Mouse (Mus musculus) forebrain, postnatal 0 days (tissue): ENCODE results near the gene Slx4ip. TPM values are rescaled to one million over a fixed set of nuclear protein-coding genes. Genes with fewer than 3 reads are reported as not detected.

Source experiments
- ATAC-seq: fragments of 200-750 bp; cut with Nextera tagmentation; 2 replicates; pipeline ENCODE4 v1.8.0; 2017; ENCODE audit warnings: mild to moderate bottlenecking, moderate library complexity
- DNase-seq: peaks from one replicate; pipeline ENCODE4 v3.0.0-alpha.2; 2015
- H3K27ac ChIP-seq: fragments of 300-500 bp; sonication (generic); 2 replicates; pipeline ENCODE4 v1.5.1; 2014; ENCODE audit warnings: low read depth, mild to moderate bottlenecking, antibody characterized with exemption, low read length, moderate library complexity, mixed read lengths
- H3K27me3 ChIP-seq: fragments of 300-500 bp; sonication (generic); 2 replicates; pipeline ENCODE4 v1.6.1; 2014; ENCODE audit warnings: mild to moderate bottlenecking, low read length, mixed read lengths; ENCODE audit not compliant: insufficient read depth
- H3K36me3 ChIP-seq: fragments of 300-500 bp; sonication (generic); 2 replicates; pipeline ENCODE4 v1.6.1; 2014; ENCODE audit warnings: mild to moderate bottlenecking, moderate library complexity; ENCODE audit not compliant: insufficient read depth
- H3K4me1 ChIP-seq: fragments of 300-500 bp; sonication (generic); 2 replicates; pipeline ENCODE4 v1.6.1; 2014; ENCODE audit warnings: antibody characterized with exemption; ENCODE audit not compliant: insufficient read depth
- H3K4me2 ChIP-seq: fragments of 300-500 bp; sonication (generic); 2 replicates; pipeline ENCODE4 v1.6.1; 2014; ENCODE audit warnings: low read depth, mild to moderate bottlenecking, moderate library complexity
- H3K4me3 ChIP-seq: fragments of 300-500 bp; sonication (generic); 2 replicates; pipeline ENCODE4 v1.5.1; 2014; ENCODE audit warnings: low read depth, low read length, mixed read lengths
- H3K9ac ChIP-seq: fragments of 300-500 bp; sonication (generic); 2 replicates; pipeline ENCODE4 v1.6.1; 2014; ENCODE audit warnings: mild to moderate bottlenecking
- H3K9me3 ChIP-seq: fragments of 300-500 bp; sonication (generic); 2 replicates; pipeline ENCODE4 v1.6.1; 2016; ENCODE audit warnings: low read length
- CTCF ChIP-seq: sonication (generic); IDR thresholded peaks from 2 replicates; pipeline ENCODE4 v1.5.1; 2016; ENCODE audit warnings: antibody characterized with exemption, control low read depth, low read depth
- WGBS: fragments of 180-500 bp; shearing (Covaris S2); extraction: QIAGEN DNeasy Blood & Tissue Kit; methylation state at CpG from one replicate; pipeline ENCODE4 v1.1.7; 2014; 5-methylcytosine and 5-hydroxymethylcytosine counted together
- polyA plus RNA-seq: library from polyadenylated mRNA; unstranded; fragments of >200 nt; fragmentation: Nextera tagmentation; extraction: Ambion mirVana; gene quantifications from 2 replicates; pipeline ENCODE4 v1.2.1, GENCODE M21; 2015
- total RNA-seq: library from RNA; depleted of rRNA; stranded (reverse); fragments of >200 nt; gene quantifications from 2 replicates; pipeline ENCODE4 v1.2.3, GENCODE M21; 2014

Slx4ip gene
- total and polyA plus RNA-seq, 2 experiments from 2014 or later, result 8.1 to 13.6 TPM

DNA sequence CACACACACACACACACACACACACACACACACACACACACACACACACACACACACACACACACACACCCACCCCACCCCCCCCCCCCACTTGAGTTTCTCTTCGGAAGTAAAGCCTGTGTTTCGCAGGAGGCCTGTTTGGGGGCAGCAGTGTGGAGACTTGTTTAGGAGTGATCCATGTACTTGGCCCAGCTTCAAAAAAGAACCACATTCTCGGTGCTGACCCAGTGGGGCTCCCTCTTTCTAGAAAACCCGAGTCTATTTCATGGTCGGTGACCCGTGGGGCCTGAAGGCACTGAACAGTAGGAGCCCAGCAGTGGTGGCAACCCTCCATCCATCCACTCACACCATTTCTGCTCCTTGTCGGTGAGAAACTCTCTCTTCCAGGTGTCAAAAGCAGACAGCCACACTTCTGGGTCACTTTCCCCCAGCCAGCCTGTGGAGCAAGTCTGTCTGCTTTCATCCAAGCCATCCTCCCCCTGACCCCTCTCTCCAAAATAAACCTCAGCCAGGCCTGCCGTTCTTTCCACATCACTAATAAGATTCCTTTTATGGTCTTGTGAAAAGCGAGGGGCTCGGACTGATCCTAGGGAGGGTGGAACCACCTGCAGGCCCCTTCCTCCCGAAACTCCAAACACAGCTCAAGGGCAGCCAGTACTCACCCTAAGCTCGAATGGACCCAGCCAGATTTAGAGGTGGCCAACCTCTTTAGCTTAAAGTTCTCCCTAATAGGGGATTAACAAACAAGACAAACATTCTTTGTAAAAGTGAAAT, 222.5 kb downstream of the Slx4ip start:
- no peak overlapping the region for H3K27ac ChIP-seq
- peaks cover 16% of the 10 kb centered on the region for H3K4me1 ChIP-seq
- peak overlapping the region; percentile 78 for H3K4me2 ChIP-seq
- H3K4me3 ChIP-seq, result peak overlapping the region; percentile 64
- 7% methylated on average over 12 of the region's 12 CpGs for WGBS
- H3K9ac ChIP-seq, result peak overlapping the region; percentile 42; the same call in 1 of the 2 replicates
- peaks cover 4% of the 10 kb centered on the region; the same call in 1 of the 2 replicates for H3K27me3 ChIP-seq
- TF ChIP-seq CTCF, result no peak
- no peaks in the 10 kb centered on the region for H3K36me3 ChIP-seq
- ATAC-seq (no peak), DNase-seq (no peak)
- H3K9me3 ChIP-seq, result no peaks in the 10 kb centered on the region

DNA sequence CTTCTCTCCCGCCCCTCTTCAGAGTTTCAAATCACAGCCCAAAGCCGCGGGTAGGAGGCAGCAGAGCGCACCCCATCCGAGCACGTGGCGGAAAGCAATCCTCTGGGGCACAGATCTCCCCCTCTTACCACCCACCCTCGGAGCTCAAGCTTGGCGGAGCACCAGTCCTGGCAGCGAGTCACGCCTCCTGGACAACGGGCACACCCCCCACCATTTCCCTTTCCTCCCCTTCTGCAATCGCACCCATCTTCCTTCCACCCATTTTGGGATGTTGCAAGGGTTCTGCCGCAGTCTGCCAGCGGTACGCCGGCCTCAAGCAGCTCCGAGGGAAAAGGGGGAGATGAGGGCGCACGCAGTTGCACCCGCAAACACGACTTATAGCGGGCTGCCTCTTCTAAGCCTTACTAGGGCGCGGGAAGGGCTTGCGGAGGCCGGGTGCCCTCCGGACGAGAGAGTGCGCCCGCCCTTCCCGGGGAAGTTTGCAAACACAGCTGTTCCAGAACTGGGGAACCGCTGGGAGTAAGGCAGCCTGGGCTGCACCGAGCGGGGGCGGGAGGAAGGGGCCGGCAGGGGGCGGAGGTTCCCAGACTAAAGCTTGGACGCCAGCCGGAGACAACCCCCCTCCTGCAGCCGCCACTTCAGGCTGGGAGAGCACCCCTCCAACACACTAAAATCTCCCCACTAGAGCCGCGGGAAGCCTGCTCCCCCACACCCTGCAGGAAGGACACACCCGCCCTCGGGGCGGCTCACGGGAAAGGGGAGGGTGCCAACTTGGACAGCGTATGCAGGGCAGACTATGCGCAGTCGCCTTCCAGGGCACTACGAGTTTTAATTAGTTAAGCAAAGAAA, 223.5 kb downstream of the Slx4ip start:
- TF ChIP-seq CTCF, result peak; percentile 86
- DNase-seq (peak; percentile 84), ATAC-seq (peak; percentile 79)
- Histone ChIP-seq H3K9me3 (no peaks in the 10 kb centered on the region), H3K27me3 (peaks cover 4% of the 10 kb centered on the region; the same call in 1 of the 2 replicates), H3K27ac (peak overlapping the region; percentile 3; the same call in 1 of the 2 replicates), H3K36me3 (no peaks in the 10 kb centered on the region), H3K4me1 (peaks cover 16% of the 10 kb centered on the region), H3K9ac (peak overlapping the region; percentile 42), H3K4me2 (peak overlapping the region; percentile 78), H3K4me3 (peak overlapping the region; percentile 64)
- WGBS, result 1% methylated on average over 51 of the region's 51 CpGs

DNA sequence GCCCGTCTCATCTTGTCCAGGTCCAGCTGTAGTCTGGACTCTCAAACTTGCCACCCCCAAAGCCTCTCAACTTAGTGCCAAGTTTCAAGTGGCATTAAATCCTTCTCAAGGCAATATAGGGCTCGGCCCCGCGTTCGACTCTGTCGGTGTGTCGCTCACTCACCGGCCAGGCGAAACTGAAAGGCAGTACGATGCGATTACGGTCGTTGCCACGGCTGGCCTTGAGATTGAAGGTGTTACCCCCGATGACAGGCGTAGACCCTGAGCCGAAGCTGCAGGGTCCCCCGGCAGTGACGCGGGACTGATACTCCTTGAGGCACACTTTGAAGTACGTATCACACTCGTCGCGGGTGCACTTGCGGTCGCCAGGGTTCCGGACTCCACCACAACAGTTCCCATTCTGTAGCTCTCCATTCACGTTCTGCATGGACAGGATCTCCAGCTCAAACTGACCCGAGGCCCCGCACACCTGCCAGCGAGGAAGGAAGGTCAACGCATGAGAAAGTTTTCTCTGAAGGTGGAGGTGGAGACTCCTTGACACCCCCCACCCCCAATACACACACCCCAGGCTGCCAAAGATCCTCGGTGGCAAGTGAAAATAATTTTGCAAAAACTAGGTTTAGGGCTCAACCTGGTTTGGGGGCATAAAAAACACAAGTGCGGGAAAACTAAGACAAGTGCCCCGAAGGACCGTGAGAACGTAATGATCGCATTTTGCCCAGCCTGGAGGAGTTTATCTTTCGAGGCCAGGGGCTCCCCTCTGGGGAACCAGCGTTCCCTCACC, 224.4 kb downstream of the Slx4ip start:
- H3K9ac ChIP-seq, result peak overlapping the region; percentile 42
- TF ChIP-seq CTCF, result no peak
- no peaks in the 10 kb centered on the region for H3K9me3 ChIP-seq
- 2% methylated on average over 40 of the region's 40 CpGs for WGBS
- peaks cover 16% of the 10 kb centered on the region for H3K4me1 ChIP-seq
- ATAC-seq (no peak), DNase-seq (no peak)
- H3K27ac ChIP-seq, result peak overlapping the region; percentile 40; the same call in 1 of the 2 replicates
- no peaks in the 10 kb centered on the region for H3K36me3 ChIP-seq
- H3K27me3 ChIP-seq, result peaks cover 4% of the 10 kb centered on the region; the same call in 1 of the 2 replicates
- H3K4me2 ChIP-seq, result peak overlapping the region; percentile 78
- H3K4me3 ChIP-seq, result peak overlapping the region; percentile 64

DNA sequence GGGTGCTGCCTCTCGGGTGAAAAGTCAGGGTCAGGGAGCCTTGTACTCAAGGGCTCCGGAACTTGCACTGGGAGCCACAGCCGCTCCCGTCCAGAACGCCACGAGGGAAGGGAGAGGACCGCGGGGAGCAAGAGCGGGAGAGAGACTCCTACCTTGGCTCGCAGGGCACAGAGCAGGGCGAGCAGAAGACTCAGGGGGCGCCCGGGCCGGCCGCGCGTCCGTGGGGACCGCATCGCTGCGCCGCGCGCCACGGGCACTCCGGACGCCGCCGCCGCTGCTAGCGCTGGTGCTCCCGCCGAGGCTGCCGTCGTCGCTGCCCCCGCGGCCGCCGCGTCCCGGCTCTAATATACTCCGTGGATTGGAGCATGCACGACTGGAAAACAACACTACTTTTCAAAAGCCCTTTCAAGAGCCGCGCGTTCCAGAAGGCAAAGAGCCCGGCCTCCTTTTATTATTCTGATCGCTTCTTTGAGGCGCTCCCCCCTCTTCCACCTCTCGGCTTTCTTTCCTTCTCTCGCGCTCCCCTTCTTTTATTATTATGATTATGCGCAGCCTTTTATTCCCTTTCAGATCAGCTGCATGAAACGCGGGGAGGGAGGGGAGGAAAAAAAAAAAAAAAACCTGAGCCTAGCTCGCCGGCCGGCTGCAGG, 225.1 kb downstream of the Slx4ip start, which contains the start of gene Jag1:
Gene Jag1, minus strand, starts transcription at position 620 of the 650 bp plus-strand sequence.
- 3% methylated on average over 52 of the region's 59 CpGs for WGBS
- peak; percentile 61 for DNase-seq

DNA sequence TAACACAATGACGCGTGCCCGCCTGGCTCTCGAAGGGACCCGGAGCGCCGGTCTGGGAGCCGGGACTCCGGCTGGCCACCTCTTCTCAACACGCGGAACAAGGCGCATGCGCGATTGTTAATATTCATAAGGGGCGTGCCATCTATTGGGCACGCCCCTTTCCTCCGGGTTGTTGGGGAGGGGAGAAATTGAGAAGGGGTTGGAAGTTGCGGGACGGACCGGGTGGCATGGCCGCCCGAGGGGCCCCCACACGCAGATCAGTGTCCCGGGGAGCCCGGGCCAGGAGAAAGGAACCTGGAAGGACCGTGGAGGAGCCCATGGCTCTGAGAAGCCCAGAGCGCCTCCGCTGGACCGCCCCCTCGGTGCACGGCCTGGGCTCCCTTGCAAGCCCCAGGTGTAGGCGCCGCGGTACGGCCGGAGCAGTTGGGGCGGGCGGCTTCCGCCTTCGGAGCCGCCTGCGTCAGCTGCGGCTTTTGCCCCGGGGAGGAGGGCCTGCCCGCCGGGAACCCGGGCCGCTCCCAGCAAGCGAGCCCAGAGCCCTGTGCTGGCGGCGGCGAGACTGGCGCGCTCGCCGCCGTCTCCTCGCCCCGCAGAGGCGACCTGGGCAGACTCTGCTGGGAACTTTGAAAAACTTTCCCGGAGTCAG, 225.8 kb downstream of the Slx4ip start:
- ATAC-seq (peak; percentile 56), DNase-seq (peak; percentile 91)
- TF ChIP-seq CTCF, result no peak
- Histone ChIP-seq H3K4me3 (peak overlapping the region; percentile 64), H3K4me2 (peak overlapping the region; percentile 78), H3K27me3 (peaks cover 4% of the 10 kb centered on the region; the same call in 1 of the 2 replicates), H3K27ac (peak overlapping the region; percentile 78), H3K9me3 (no peaks in the 10 kb centered on the region), H3K4me1 (peaks cover 16% of the 10 kb centered on the region), H3K36me3 (no peaks in the 10 kb centered on the region), H3K9ac (peak overlapping the region; percentile 42)
- under 1% methylated on average over 51 of the region's 61 CpGs for WGBS

More for the DNA sequence above, 225.1 kb downstream of the Slx4ip start, which contains the start of gene Jag1:
- no peaks in the 10 kb centered on the region for H3K9me3 ChIP-seq
- TF ChIP-seq CTCF, result no peak
- peak within 1 kb of the TSS; percentile 64 for H3K4me3 ChIP-seq
- H3K36me3 ChIP-seq, result no peaks in the 10 kb centered on the region
- peak within 1 kb of the TSS; percentile 42 for H3K9ac ChIP-seq
- H3K4me2 ChIP-seq, result peak within 1 kb of the TSS; percentile 78
- H3K4me1 ChIP-seq, result peaks cover 16% of the 10 kb centered on the region
- H3K27me3 ChIP-seq, result peaks cover 4% of the 10 kb centered on the region; the same call in 1 of the 2 replicates
- peak; percentile 17; the same call in 1 of the 2 replicates for ATAC-seq
- peak within 1 kb of the TSS; percentile 78 for H3K27ac ChIP-seq
